In the genomic region with DNA sequence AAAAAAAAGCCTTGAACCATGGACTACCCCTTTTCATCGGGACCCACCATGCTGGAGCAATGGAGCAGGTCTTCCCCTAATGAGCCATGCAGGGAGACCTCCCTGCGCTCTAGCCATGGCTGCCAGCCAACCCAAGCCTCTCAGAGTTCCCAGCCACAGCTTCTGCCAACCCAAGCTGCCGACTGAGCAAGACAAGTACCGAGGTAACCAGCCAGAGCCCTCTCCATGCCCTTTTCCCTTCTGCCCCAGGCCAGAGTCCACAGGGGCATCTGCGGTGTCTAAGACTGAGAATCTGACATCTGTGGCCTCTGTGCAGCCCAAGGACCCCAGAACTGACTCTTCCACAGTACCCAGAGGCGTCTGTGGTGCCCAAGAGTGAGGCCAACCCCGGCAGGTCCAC, we compare ENCODE assay signal across 8 mouse cellular contexts. TPM values are rescaled to one million over a fixed set of nuclear protein-coding genes. Genes with fewer than 3 reads are reported as not detected.
DNase-seq lines count a peak whose midpoint lies in the region; TF ChIP-seq lines count a peak whose summit lies in the region.

No protein-coding gene starts in this region.

- WGBS in heart, adult 2 months = 70% methylated on average over 7 of the region's 7 CpGs

- intact Hi-C loops in heart, adult 2 months (cut with DNase I) = no loop called here
- intact Hi-C loops in heart, postnatal 25 days (cut with DNase I) = no loop called here

- H3K4me1 ChIP-seq in heart, adult 2 months (ENCODE audit: control insufficient read depth, insufficient read depth, low read length) = no peaks in the 10 kb centered on the region

- H3K27ac ChIP-seq in heart, adult 2 months = no peak overlapping the region

- peak; percentile 25 to 33 for DNase-seq in heart, adult 2 months
- DNase-seq in heart, postnatal 25 days (ENCODE audit: low spot score) = no peak
- peak; percentile 20 for DNase-seq in ovary, postnatal 36 days (ENCODE audit: low spot score)
- no peak for DNase-seq in ovary, postnatal 14 days (ENCODE audit: low spot score)
- DNase-seq in cerebellum, adult 9-11 months = peak; percentile 41
- DNase-seq in kidney, postnatal 4 days = peak; percentile 42 to 59
- DNase-seq in embryo, embryonic 11 days = no peak
- DNase-seq in ovary, adult 18-20 months (ENCODE audit: low spot score) = no peak

- H3K79me2 ChIP-seq in heart, adult 2 months (replicated peaks; ENCODE audit: control insufficient read depth, insufficient read depth, low read length) = no peaks in the 10 kb centered on the region

- no peaks in the 10 kb centered on the region for H3K36me3 ChIP-seq in heart, adult 2 months (ENCODE audit: control insufficient read depth, insufficient read depth, low read length)

- H3K9ac ChIP-seq in heart, adult 2 months (ENCODE audit: low read depth, low read length) = no peak overlapping the region

- TF ChIP-seq EP300 in heart, adult 2 months (IDR thresholded peaks at IDR 0.05; ENCODE audit: insufficient read depth, low read depth, low read length) = no peak

- TF ChIP-seq POLR2A in heart, adult 2 months (IDR thresholded peaks at IDR 0.05; ENCODE audit: insufficient read depth, low read depth, low read length) = no peak

- TF ChIP-seq CTCF in heart, adult 2 months (IDR thresholded peaks at IDR 0.05) = no peak

- H3K27me3 ChIP-seq in heart, adult 2 months (ENCODE audit: control insufficient read depth, insufficient read depth, low read length) = no peaks in the 10 kb centered on the region

- H3K4me3 ChIP-seq in heart, adult 2 months = no peak overlapping the region

RNA-seq across cellular contexts. Expression of a gene that starts 45.9 kb away (rescaled TPM):
- total RNA-seq in heart, adult 2 months (2021) = 10 to 100 TPM; 45.6 to 51.7 TPM
- 17.4 and 32.7 TPM in 2 replicates for polyA plus RNA-seq in heart, adult 2 months (2012; rRNA removed)
- total RNA-seq in heart, postnatal 25 days (2021) = 10 to 100 TPM; 43.8 to 44.2 TPM

Comparison
In these comparisons a context has a peak if more than half of its experiments do, and no peak if none do; other contexts are left out.
1. DNase-seq: peak in heart, adult 2 months (2 of 2), ovary, postnatal 36 days (single experiment), cerebellum, adult 9-11 months (single experiment) and kidney, postnatal 4 days (2 of 2); none in heart, postnatal 25 days (single experiment), ovary, postnatal 14 days (single experiment), embryo, embryonic 11 days (single experiment) and ovary, adult 18-20 months (single experiment).